Mouse (Mus musculus): ENCODE results near the gene Dll3. TPM values are rescaled to one million over a fixed set of nuclear protein-coding genes. Genes with fewer than 3 reads are reported as not detected.

Gene Dll3
- not detected in 2 replicates for total RNA-seq (2014; rRNA removed)
- not detected in 2 replicates for polyA plus RNA-seq (2012; rRNA removed)

GRCm38 (mm10) chr7:28301616-28302433, at the start of gene Dll3:
Gene Dll3 (minus strand): TSS chr7:28302238.
- H3K9ac ChIP-seq (ENCODE audit: low read depth, low read length), result no peak within 1 kb of the TSS
- H3K27me3 ChIP-seq (ENCODE audit: control insufficient read depth, insufficient read depth, low read length), result peaks cover 7% of the 10 kb centered on the region

DNA sequence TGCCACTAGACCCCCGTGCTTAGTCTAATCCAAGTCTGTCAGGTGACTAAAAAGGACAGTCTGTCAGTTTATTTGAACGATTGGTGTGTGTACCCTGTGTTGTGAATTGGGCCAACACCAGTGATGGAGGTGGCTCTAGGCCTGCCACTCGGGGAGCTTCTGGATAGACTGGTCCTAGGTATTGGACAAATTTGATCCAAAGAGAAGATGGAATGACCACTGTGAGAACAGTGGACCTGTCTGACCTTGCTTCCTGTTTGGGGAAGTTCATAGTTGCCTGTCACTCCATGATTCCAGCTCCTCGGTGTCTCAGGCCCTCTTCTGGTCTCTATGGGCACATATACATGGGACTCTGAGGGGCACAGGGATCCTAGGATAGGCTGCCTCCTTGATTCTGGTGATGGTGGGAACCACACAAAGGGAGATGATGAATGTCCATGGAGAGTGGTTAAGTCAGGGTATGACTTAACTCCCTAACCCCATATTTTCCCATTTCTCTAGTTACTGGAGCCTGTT, 49.7 kb upstream of the Dll3 start:
- WGBS, result 7% methylated on average over 4 of the region's 4 CpGs

More at GRCm38 (mm10) chr7:28301616-28302433, at the start of gene Dll3:
- no peaks in the 10 kb centered on the region for H3K4me1 ChIP-seq (ENCODE audit: control insufficient read depth, insufficient read depth, low read length)
- no peak for DNase-seq (ENCODE audit: extremely low read depth, low read depth, low spot score)
- WGBS, result 6% methylated on average over 30 of the region's 30 CpGs
- H3K79me2 ChIP-seq (ENCODE audit: control insufficient read depth, insufficient read depth, low read length), result no peaks in the 10 kb centered on the region
- no peak within 1 kb of the TSS for H3K4me3 ChIP-seq (ENCODE audit: insufficient read depth, low read depth, low read length)
- no peak for TF ChIP-seq POLR2A (IDR thresholded peaks at IDR 0.05; ENCODE audit: extremely low read depth, insufficient read depth, low read length)
- TF ChIP-seq CTCF (IDR thresholded peaks at IDR 0.05; ENCODE audit: low read depth, low read length), result peak; percentile 59
- peaks cover 4% of the 10 kb centered on the region; the same call in 1 of the 2 replicates for H3K36me3 ChIP-seq (ENCODE audit: control insufficient read depth, insufficient read depth, low read length)
- no peak within 1 kb of the TSS for H3K27ac ChIP-seq (replicated peaks; ENCODE audit: insufficient read depth, low read depth, low read length)

DNA sequence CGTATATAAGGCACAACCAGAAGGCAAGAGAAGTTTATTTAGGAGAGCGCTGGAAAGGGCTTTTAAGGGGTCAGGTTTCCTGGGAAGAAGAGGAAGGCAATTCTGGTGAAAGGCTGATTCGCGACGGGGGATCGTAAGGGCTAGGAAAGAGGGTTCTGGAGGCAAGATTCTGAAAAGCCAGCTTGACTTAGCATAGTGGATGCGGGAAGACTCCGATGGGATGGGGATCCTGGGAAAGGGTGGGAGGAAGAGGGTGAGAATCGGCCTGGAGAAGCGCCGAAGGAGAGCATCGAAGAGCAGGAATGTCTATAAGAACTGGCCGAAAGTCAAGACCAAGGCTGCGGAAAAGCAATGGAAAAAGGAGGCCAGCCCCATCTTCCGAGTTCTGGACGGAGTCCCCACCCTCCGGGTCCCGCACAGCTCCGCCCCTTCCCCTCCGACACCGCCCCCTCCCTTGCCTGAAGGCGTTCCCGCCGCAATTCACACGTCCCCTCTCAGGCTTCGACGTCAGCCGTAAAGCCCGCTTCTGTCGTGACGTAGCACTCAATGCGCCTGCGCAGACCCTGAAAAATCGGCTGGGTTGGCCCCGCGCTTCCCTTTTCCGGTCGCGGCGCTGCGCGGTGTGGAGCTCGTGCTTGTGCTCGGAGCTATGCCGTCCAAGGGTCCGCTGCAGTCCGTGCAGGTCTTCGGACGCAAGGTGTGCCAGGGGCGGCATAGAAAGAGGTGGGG, 48.3 kb upstream of the Dll3 start, which contains the start of gene Rps16:
TSS of gene Rps16 (plus strand) at position 498 of the 729 bp plus-strand sequence.
- peak within 1 kb of the TSS; percentile 88 for H3K9ac ChIP-seq (ENCODE audit: low read depth, low read length)
- no peaks in the 10 kb centered on the region for H3K27me3 ChIP-seq (ENCODE audit: control insufficient read depth, insufficient read depth, low read length)
- peaks cover 15% of the 10 kb centered on the region for H3K36me3 ChIP-seq (ENCODE audit: control insufficient read depth, insufficient read depth, low read length)
- H3K27ac ChIP-seq (replicated peaks; ENCODE audit: insufficient read depth, low read depth, low read length), result peak within 1 kb of the TSS; percentile 85
- TF ChIP-seq POLR2A (IDR thresholded peaks at IDR 0.05; ENCODE audit: extremely low read depth, insufficient read depth, low read length), result peak; percentile 53; the same call in 1 of the 2 replicates
- no peak for TF ChIP-seq CTCF (IDR thresholded peaks at IDR 0.05; ENCODE audit: low read depth, low read length)
- peaks cover 11% of the 10 kb centered on the region; the same call in 1 of the 2 replicates for H3K79me2 ChIP-seq (ENCODE audit: control insufficient read depth, insufficient read depth, low read length)
- peaks cover 31% of the 10 kb centered on the region for H3K4me1 ChIP-seq (ENCODE audit: control insufficient read depth, insufficient read depth, low read length)
- 1% methylated on average over 50 of the region's 50 CpGs for WGBS
- H3K4me3 ChIP-seq (ENCODE audit: insufficient read depth, low read depth, low read length), result peak within 1 kb of the TSS; percentile 83
- peak; percentile 88 for DNase-seq (ENCODE audit: extremely low read depth, low read depth, low spot score)

More for the DNA sequence above, 49.7 kb upstream of the Dll3 start:
- Histone ChIP-seq H3K4me3 (ENCODE audit: insufficient read depth, low read depth, low read length) (peak overlapping the region; percentile 83), H3K27me3 (ENCODE audit: control insufficient read depth, insufficient read depth, low read length) (no peaks in the 10 kb centered on the region), H3K36me3 (ENCODE audit: control insufficient read depth, insufficient read depth, low read length) (peaks cover 15% of the 10 kb centered on the region), H3K9ac (ENCODE audit: low read depth, low read length) (peak overlapping the region; percentile 55), H3K4me1 (ENCODE audit: control insufficient read depth, insufficient read depth, low read length) (peaks cover 26% of the 10 kb centered on the region), H3K79me2 (ENCODE audit: control insufficient read depth, insufficient read depth, low read length) (peaks cover 11% of the 10 kb centered on the region; the same call in 1 of the 2 replicates), H3K27ac (replicated peaks; ENCODE audit: insufficient read depth, low read depth, low read length) (no peak overlapping the region)
- TF ChIP-seq CTCF (IDR thresholded peaks at IDR 0.05; ENCODE audit: low read depth, low read length) (no peak), POLR2A (IDR thresholded peaks at IDR 0.05; ENCODE audit: extremely low read depth, insufficient read depth, low read length) (no peak)
- no peak for DNase-seq (ENCODE audit: extremely low read depth, low read depth, low spot score)

GRCm38 (mm10) chr7:28348601-28349000, 46.6 kb upstream of the Dll3 start:
- Histone ChIP-seq H3K9ac (ENCODE audit: low read depth, low read length) (no peak overlapping the region), H3K79me2 (ENCODE audit: control insufficient read depth, insufficient read depth, low read length) (peaks cover 11% of the 10 kb centered on the region; the same call in 1 of the 2 replicates), H3K4me3 (ENCODE audit: insufficient read depth, low read depth, low read length) (no peak overlapping the region), H3K27ac (replicated peaks; ENCODE audit: insufficient read depth, low read depth, low read length) (no peak overlapping the region; the same call in 1 of the 2 replicates), H3K4me1 (ENCODE audit: control insufficient read depth, insufficient read depth, low read length) (peaks cover 28% of the 10 kb centered on the region), H3K36me3 (ENCODE audit: control insufficient read depth, insufficient read depth, low read length) (peaks cover 11% of the 10 kb centered on the region), H3K27me3 (ENCODE audit: control insufficient read depth, insufficient read depth, low read length) (no peaks in the 10 kb centered on the region)
- WGBS, result 90% methylated on average over 7 of the region's 7 CpGs
- no peak for DNase-seq (ENCODE audit: extremely low read depth, low read depth, low spot score)
- TF ChIP-seq POLR2A (IDR thresholded peaks at IDR 0.05; ENCODE audit: extremely low read depth, insufficient read depth, low read length), result no peak
- TF ChIP-seq CTCF (IDR thresholded peaks at IDR 0.05; ENCODE audit: low read depth, low read length), result no peak

DNA sequence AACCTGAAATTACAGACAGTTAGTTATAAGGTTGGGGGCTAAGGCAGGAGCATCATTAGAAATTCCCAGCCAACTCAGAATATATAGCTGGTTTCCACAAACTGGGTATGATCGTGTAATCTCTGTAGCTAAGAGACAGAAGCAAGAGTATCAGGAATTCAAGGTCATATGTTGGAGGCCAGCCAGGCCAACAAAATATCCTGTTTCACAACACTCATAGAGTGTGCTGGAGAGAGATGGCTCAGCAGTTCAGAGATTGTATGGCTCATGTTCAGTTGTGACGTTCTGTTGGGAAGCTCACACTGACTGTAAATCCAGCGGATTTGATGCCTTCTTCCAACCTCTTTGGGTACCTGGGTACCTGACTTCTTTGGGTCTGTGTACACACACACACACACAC, 45.7 kb upstream of the Dll3 start:
- peak overlapping the region; percentile 52; the same call in 1 of the 2 replicates for H3K9ac ChIP-seq (ENCODE audit: low read depth, low read length)
- 3% methylated on average over 3 of the region's 3 CpGs for whole genome bisulfite sequencing
- no peak for TF ChIP-seq CTCF (IDR thresholded peaks at IDR 0.05; ENCODE audit: low read depth, low read length)
- no peak for TF ChIP-seq POLR2A (IDR thresholded peaks at IDR 0.05; ENCODE audit: extremely low read depth, insufficient read depth, low read length)
- H3K27ac ChIP-seq (replicated peaks; ENCODE audit: insufficient read depth, low read depth, low read length), result peak overlapping the region; percentile 93
- H3K79me2 ChIP-seq (ENCODE audit: control insufficient read depth, insufficient read depth, low read length), result peaks cover 11% of the 10 kb centered on the region; the same call in 1 of the 2 replicates
- peaks cover 24% of the 10 kb centered on the region for H3K4me1 ChIP-seq (ENCODE audit: control insufficient read depth, insufficient read depth, low read length)
- peaks cover 4% of the 10 kb centered on the region; the same call in 1 of the 2 replicates for H3K36me3 ChIP-seq (ENCODE audit: control insufficient read depth, insufficient read depth, low read length)
- peak; percentile 93 for DNase-seq (ENCODE audit: extremely low read depth, low read depth, low spot score)
- H3K27me3 ChIP-seq (ENCODE audit: control insufficient read depth, insufficient read depth, low read length), result no peaks in the 10 kb centered on the region
- H3K4me3 ChIP-seq (ENCODE audit: insufficient read depth, low read depth, low read length), result no peak overlapping the region
